8 mouse cellular contexts compared by ENCODE assay signal in the genomic region with DNA sequence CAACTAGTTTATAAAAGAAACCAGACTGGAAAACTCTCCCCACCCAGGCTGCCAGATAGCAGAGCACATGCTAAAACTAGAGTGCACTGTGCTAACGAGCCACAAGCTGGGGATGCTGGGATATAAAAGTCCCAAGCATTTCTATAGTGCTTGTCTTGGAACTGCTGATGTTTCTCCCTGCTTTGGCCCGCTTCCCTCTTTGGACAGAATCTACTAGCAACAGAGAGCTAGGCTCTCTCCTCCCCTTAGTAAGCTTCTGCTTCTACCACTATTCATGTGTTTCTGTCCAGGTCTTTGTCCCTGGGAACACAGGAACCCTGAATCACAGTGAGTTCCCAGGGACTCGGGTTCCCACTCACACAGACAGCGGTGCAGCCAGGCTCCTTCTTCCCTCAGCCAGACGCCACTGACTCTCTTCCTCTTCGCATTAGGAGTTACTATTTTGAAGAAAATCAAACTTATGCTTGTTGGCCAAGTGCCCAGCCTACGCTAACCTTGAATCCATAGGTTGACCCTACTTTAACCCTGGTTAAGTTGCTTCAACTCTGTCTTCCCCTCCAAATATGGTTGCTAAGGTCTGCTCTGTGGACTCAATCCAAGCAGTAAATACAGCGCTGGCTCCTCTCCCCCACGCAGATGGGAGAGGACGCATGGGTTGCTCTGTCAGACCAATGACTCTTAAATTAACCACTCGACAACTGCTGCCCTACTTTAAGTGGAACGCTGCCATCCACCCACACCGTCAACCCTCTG.
DNase-seq lines count a peak whose midpoint lies in the region; ATAC-seq lines count a peak whose summit lies in the region.

No protein-coding gene starts in this region.

- peak overlapping the region; percentile 84 for H3K27ac ChIP-seq in kidney, embryonic 14.5 days (ENCODE audit: low read depth, low read length)

- no peak overlapping the region for H3K9ac ChIP-seq in kidney, embryonic 14.5 days (ENCODE audit: low read depth, low read length)

- no peaks in the 10 kb centered on the region for H3K27me3 ChIP-seq in kidney, embryonic 14.5 days (ENCODE audit: control insufficient read depth, insufficient read depth, low read length)

- H3K4me2 ChIP-seq in kidney, embryonic 14.5 days (replicated peaks; ENCODE audit: low read depth, low read length): no peak overlapping the region

- H3K4me3 ChIP-seq in kidney, embryonic 14.5 days (ENCODE audit: low read length): no peak overlapping the region

- ATAC-seq in kidney, embryonic 14.5 days (ENCODE audit: low FRiP score, low TSS enrichment): peak; percentile 86
- no peak for ATAC-seq in megakaryocyte, adult 5-6 weeks (ENCODE audit: poor library complexity, severe bottlenecking)
- ATAC-seq in erythroid progenitor cell, adult 5-6 weeks (replicated peaks; ENCODE audit: low FRiP score, poor library complexity, severe bottlenecking): no peak

- 36% methylated on average over 13 of the region's 13 CpGs for WGBS in kidney, embryonic 14.5 days

- no peaks in the 10 kb centered on the region for H3K9me3 ChIP-seq in kidney, embryonic 14.5 days (ENCODE audit: control insufficient read depth, low read length)

- no peaks in the 10 kb centered on the region for H3K36me3 ChIP-seq in kidney, embryonic 14.5 days (ENCODE audit: control insufficient read depth, insufficient read depth, low read length)

- DNase-seq in layer of hippocampus, adult 11-12 months (ENCODE audit: low spot score): peak; percentile 28
- DNase-seq in layer of hippocampus, postnatal 25 days (ENCODE audit: extremely low spot score in 1 of 2, low spot score in 1 of 2): no peak
- peak; percentile 41 for DNase-seq in cerebellum, adult 11 months
- peak; percentile 61 to 77 for DNase-seq in frontal cortex, adult 2 months (ENCODE audit: extremely low spot score in 1 of 2, low spot score in 1 of 2)
- DNase-seq in lung, postnatal 36 days: peak; percentile 37

- no peaks in the 10 kb centered on the region for H3K4me1 ChIP-seq in kidney, embryonic 14.5 days (ENCODE audit: control insufficient read depth, insufficient read depth, low read length)

Comparison
In these comparisons a context has a peak if more than half of its experiments do, and no peak if none do; other contexts are left out.
1. DNase-seq: peak in layer of hippocampus, adult 11-12 months (single experiment), cerebellum, adult 11 months (single experiment), frontal cortex, adult 2 months (2 of 2) and lung, postnatal 36 days (single experiment); none in layer of hippocampus, postnatal 25 days (0 of 2).